Mouse (Mus musculus): ENCODE measurements around the gene 1700013G24Rik.

DNA sequence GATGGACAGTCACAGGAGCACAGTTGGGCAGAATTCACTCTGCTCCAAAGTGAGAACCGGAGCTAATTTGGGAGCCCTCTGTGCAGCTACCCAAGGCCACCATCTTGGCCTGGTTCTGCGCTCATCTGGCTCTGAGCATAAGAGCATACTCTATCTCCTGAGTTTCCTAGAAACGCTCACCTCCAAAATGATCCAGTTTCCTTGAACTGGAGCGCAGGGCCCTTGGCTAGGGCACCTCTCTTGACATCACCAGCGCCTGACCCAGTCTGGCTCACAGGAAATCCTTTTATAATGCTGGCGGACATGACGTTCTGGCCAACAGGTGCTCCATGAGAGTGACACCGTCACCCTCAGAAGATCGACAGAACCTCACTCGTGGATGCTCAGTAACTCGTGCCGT, 3.5 kb downstream of the 1700013G24Rik start:
- no peak for TF ChIP-seq CTCF (IDR thresholded peaks at IDR 0.05; ENCODE audit: control insufficient read depth, insufficient read depth, insufficient replicate concordance, low read depth, low read length)
- TF ChIP-seq POLR2A (IDR thresholded peaks at IDR 0.05; ENCODE audit: control insufficient read depth, low read depth, low read length): no peak
